Mouse (Mus musculus): ENCODE results near the gene Capn2. TPM values are rescaled to one million over a fixed set of nuclear protein-coding genes. Genes with fewer than 3 reads are reported as not detected.

Gene Capn2
- polyA plus RNA-seq, 1 experiment from 2014 or later: 68.1 TPM

GRCm38 (mm10) chr1:182452473-182452872, 64.9 kb downstream of the Capn2 start:
- Histone ChIP-seq H3K36me3 (ENCODE audit: control insufficient read depth, insufficient read depth, low read length) (peaks cover 19% of the 10 kb centered on the region), H3K9ac (ENCODE audit: low read depth, low read length) (no peak overlapping the region)
- ATAC-seq (replicated peaks; ENCODE audit: insufficient number of reproducible peaks, low FRiP score, low TSS enrichment): no peak

GRCm38 (mm10) chr1:182448276-182449035, 69.0 kb downstream of the Capn2 start:
- Histone ChIP-seq H3K4me1 (ENCODE audit: control insufficient read depth, insufficient read depth, low read length) (0 out of 2 replicates have a peak, but pooled peaks cover 3% of the 10 kb centered on the region), H3K27ac (ENCODE audit: low read depth, low read length) (no peak overlapping the region), H3K9ac (ENCODE audit: low read depth, low read length) (no peak overlapping the region), H3K4me3 (ENCODE audit: low read depth, low read length) (no peak overlapping the region), H3K36me3 (ENCODE audit: control insufficient read depth, insufficient read depth, low read length) (peaks cover 20% of the 10 kb centered on the region), H3K9me3 (replicated peaks; ENCODE audit: control insufficient read depth, low read length) (no peaks in the 10 kb centered on the region), H3K27me3 (ENCODE audit: control insufficient read depth, insufficient read depth, low read length) (no peaks in the 10 kb centered on the region), H3K4me2 (no peak overlapping the region)
- 93% methylated on average over 14 of the region's 14 CpGs for whole genome bisulfite sequencing (ENCODE audit: insufficient replicate concordance)
- no peak for ATAC-seq (replicated peaks; ENCODE audit: insufficient number of reproducible peaks, low FRiP score, low TSS enrichment)

More at GRCm38 (mm10) chr1:182452473-182452872, 64.9 kb downstream of the Capn2 start:
- no peaks in the 10 kb centered on the region for H3K9me3 ChIP-seq (replicated peaks; ENCODE audit: control insufficient read depth, low read length)
- WGBS (ENCODE audit: insufficient replicate concordance): 68% methylated on average over 4 of the region's 4 CpGs
- no peak overlapping the region for H3K4me2 ChIP-seq
- no peaks in the 10 kb centered on the region for H3K27me3 ChIP-seq (ENCODE audit: control insufficient read depth, insufficient read depth, low read length)
- no peak overlapping the region for H3K4me3 ChIP-seq (ENCODE audit: low read depth, low read length)
- H3K27ac ChIP-seq (ENCODE audit: low read depth, low read length): no peak overlapping the region; the same call in 1 of the 2 replicates
- peaks cover 3% of the 10 kb centered on the region; the same call in 1 of the 2 replicates for H3K4me1 ChIP-seq (ENCODE audit: control insufficient read depth, insufficient read depth, low read length)

- H3K27me3 ChIP-seq (ENCODE audit: control insufficient read depth, insufficient read depth, low read length): no peaks in the 10 kb centered on the region
Observed at GRCm38 (mm10) chr1:182444116-182444515, 73.3 kb downstream of the Capn2 start.

GRCm38 (mm10) chr1:182441791-182442473, 75.5 kb downstream of the Capn2 start:
- H3K9ac ChIP-seq (ENCODE audit: low read depth, low read length): no peak overlapping the region
- no peak overlapping the region for H3K27ac ChIP-seq (ENCODE audit: low read depth, low read length)
- no peak overlapping the region for H3K4me3 ChIP-seq (ENCODE audit: low read depth, low read length)
- no peaks in the 10 kb centered on the region for H3K27me3 ChIP-seq (ENCODE audit: control insufficient read depth, insufficient read depth, low read length)
- 87% methylated on average over 18 of the region's 18 CpGs for WGBS (ENCODE audit: insufficient replicate concordance)
- no peak for ATAC-seq (replicated peaks; ENCODE audit: insufficient number of reproducible peaks, low FRiP score, low TSS enrichment)
- H3K36me3 ChIP-seq (ENCODE audit: control insufficient read depth, insufficient read depth, low read length): peaks cover 21% of the 10 kb centered on the region
- H3K4me1 ChIP-seq (ENCODE audit: control insufficient read depth, insufficient read depth, low read length): no peaks in the 10 kb centered on the region
- no peaks in the 10 kb centered on the region for H3K9me3 ChIP-seq (replicated peaks; ENCODE audit: control insufficient read depth, low read length)
- H3K4me2 ChIP-seq: no peak overlapping the region

More at GRCm38 (mm10) chr1:182444116-182444515, 73.3 kb downstream of the Capn2 start:
- 75% methylated on average over 2 of the region's 2 CpGs for WGBS (ENCODE audit: insufficient replicate concordance)
- H3K4me3 ChIP-seq (ENCODE audit: low read depth, low read length): no peak overlapping the region
- no peak for ATAC-seq (replicated peaks; ENCODE audit: insufficient number of reproducible peaks, low FRiP score, low TSS enrichment)
- no peak overlapping the region for H3K4me2 ChIP-seq
- no peaks in the 10 kb centered on the region for H3K9me3 ChIP-seq (replicated peaks; ENCODE audit: control insufficient read depth, low read length)
- no peaks in the 10 kb centered on the region for H3K4me1 ChIP-seq (ENCODE audit: control insufficient read depth, insufficient read depth, low read length)
- no peak overlapping the region for H3K27ac ChIP-seq (ENCODE audit: low read depth, low read length)
- H3K9ac ChIP-seq (ENCODE audit: low read depth, low read length): no peak overlapping the region
- peaks cover 22% of the 10 kb centered on the region for H3K36me3 ChIP-seq (ENCODE audit: control insufficient read depth, insufficient read depth, low read length)

DNA sequence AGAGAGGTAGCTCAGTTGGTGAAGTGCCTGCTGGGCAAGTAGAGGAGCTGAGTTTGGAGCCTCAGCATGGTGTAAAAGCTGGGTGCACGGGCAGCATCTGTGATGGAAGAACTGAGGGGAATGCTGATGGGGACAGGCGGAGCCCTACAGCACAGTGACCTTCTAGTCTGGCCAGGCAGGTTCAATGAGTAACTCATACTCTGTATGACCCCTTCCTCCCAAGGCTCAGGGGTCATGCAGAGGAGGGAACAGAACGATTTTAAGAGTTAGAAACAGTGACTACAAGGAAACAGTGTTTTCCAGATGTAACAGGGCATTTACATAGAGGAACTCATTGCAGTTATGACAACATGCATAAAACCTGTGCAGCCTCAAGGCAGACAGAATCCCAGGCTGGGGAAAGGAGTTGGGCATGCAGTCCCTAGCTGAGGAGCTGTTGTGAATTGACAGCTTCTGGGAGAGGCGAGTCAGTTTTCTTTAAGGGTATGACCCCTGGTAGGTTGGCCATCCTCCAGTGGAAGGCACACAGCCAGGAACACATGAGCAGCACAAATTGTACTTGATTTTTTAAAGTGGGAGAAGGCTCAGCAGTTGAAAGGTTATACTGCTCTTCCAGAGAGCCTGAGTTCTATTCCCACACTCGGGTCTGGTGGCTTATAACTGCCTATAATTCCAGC, 77.7 kb downstream of the Capn2 start:
- Histone ChIP-seq H3K27me3 (ENCODE audit: control insufficient read depth, insufficient read depth, low read length) (no peaks in the 10 kb centered on the region), H3K36me3 (ENCODE audit: control insufficient read depth, insufficient read depth, low read length) (peaks cover 19% of the 10 kb centered on the region), H3K4me1 (ENCODE audit: control insufficient read depth, insufficient read depth, low read length) (no peaks in the 10 kb centered on the region), H3K9ac (ENCODE audit: low read depth, low read length) (no peak overlapping the region), H3K4me3 (ENCODE audit: low read depth, low read length) (no peak overlapping the region), H3K4me2 (no peak overlapping the region), H3K27ac (ENCODE audit: low read depth, low read length) (no peak overlapping the region), H3K9me3 (replicated peaks; ENCODE audit: control insufficient read depth, low read length) (no peaks in the 10 kb centered on the region)
- WGBS (ENCODE audit: insufficient replicate concordance): 75% methylated on average over 5 of the region's 5 CpGs
- ATAC-seq (replicated peaks; ENCODE audit: insufficient number of reproducible peaks, low FRiP score, low TSS enrichment): no peak

- 79% methylated on average over 5 of the region's 5 CpGs for WGBS (ENCODE audit: insufficient replicate concordance)
- Histone ChIP-seq H3K36me3 (ENCODE audit: control insufficient read depth, insufficient read depth, low read length) (peaks cover 22% of the 10 kb centered on the region), H3K4me3 (ENCODE audit: low read depth, low read length) (no peak overlapping the region), H3K9ac (ENCODE audit: low read depth, low read length) (no peak overlapping the region), H3K4me2 (no peak overlapping the region), H3K27ac (ENCODE audit: low read depth, low read length) (no peak overlapping the region), H3K4me1 (ENCODE audit: control insufficient read depth, insufficient read depth, low read length) (no peaks in the 10 kb centered on the region), H3K9me3 (replicated peaks; ENCODE audit: control insufficient read depth, low read length) (no peaks in the 10 kb centered on the region), H3K27me3 (ENCODE audit: control insufficient read depth, insufficient read depth, low read length) (no peaks in the 10 kb centered on the region)
- ATAC-seq (replicated peaks; ENCODE audit: insufficient number of reproducible peaks, low FRiP score, low TSS enrichment): no peak
Observed at GRCm38 (mm10) chr1:182436746-182437145, 80.7 kb downstream of the Capn2 start.

GRCm38 (mm10) chr1:182432059-182432458, 85.3 kb downstream of the Capn2 start:
- Histone ChIP-seq H3K4me3 (ENCODE audit: low read depth, low read length) (no peak overlapping the region), H3K27me3 (ENCODE audit: control insufficient read depth, insufficient read depth, low read length) (no peaks in the 10 kb centered on the region), H3K4me1 (ENCODE audit: control insufficient read depth, insufficient read depth, low read length) (peaks cover 4% of the 10 kb centered on the region; the same call in 1 of the 2 replicates), H3K4me2 (no peak overlapping the region), H3K27ac (ENCODE audit: low read depth, low read length) (no peak overlapping the region), H3K9me3 (replicated peaks; ENCODE audit: control insufficient read depth, low read length) (no peaks in the 10 kb centered on the region), H3K36me3 (ENCODE audit: control insufficient read depth, insufficient read depth, low read length) (peaks cover 10% of the 10 kb centered on the region), H3K9ac (ENCODE audit: low read depth, low read length) (no peak overlapping the region)
- no peak for ATAC-seq (replicated peaks; ENCODE audit: insufficient number of reproducible peaks, low FRiP score, low TSS enrichment)
- 84% methylated on average over 3 of the region's 3 CpGs for WGBS (ENCODE audit: insufficient replicate concordance)

DNA sequence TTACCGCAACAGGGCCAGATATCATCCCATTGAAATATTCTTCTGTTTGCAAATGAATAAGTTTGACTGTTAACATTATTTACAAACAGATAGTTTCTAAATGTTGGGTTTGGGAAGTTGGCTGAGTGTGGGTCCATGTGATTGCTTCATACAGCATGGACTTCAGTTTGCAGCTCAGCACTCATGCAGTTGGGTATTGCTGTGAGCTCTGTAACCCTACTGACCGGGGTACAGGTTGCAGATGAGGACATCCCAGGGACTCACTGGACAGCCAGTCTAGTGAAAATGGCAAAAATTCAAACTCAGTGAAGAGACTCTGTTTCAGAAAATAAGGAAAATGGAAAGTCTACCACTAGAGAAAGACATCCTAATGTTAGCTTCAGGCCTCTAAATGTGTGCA, 86.7 kb downstream of the Capn2 start:
- 93% methylated on average over 2 of the region's 2 CpGs for WGBS (ENCODE audit: insufficient replicate concordance)
- no peaks in the 10 kb centered on the region for H3K9me3 ChIP-seq (replicated peaks; ENCODE audit: control insufficient read depth, low read length)
- H3K4me2 ChIP-seq: no peak overlapping the region
- H3K4me1 ChIP-seq (ENCODE audit: control insufficient read depth, insufficient read depth, low read length): peaks cover 18% of the 10 kb centered on the region
- no peaks in the 10 kb centered on the region for H3K27me3 ChIP-seq (ENCODE audit: control insufficient read depth, insufficient read depth, low read length)
- H3K27ac ChIP-seq (ENCODE audit: low read depth, low read length): no peak overlapping the region
- no peak overlapping the region for H3K9ac ChIP-seq (ENCODE audit: low read depth, low read length)
- peaks cover 8% of the 10 kb centered on the region; the same call in 1 of the 2 replicates for H3K36me3 ChIP-seq (ENCODE audit: control insufficient read depth, insufficient read depth, low read length)
- no peak for ATAC-seq (replicated peaks; ENCODE audit: insufficient number of reproducible peaks, low FRiP score, low TSS enrichment)
- no peak overlapping the region for H3K4me3 ChIP-seq (ENCODE audit: low read depth, low read length)
